33 mouse cellular contexts compared by ENCODE assay signal in the genomic region with DNA sequence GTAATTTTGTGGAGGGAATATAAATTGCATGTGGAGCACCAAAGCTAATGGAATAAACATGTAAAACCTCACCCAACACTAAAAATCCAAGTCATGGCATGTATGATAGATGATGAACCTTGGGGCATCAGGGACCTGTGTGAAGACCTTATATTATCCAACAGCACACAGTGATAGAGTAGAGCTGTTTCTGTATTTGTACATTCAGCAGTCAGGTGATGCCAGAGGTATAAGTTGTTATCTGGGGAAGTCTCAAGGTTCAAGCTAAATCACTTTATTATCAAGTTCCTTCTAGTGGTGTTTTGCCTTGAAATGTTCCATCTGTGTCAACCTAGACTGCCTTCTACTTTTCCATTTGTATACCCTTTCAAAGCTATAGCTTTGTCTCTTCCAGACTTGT.
"Had no signal": no experiment of that assay in that cellular context is flagged by ENCODE, and none has a peak within 500 bp of the region (broad histone marks: within the 10 kb centered on the region; RNA-seq: fewer than 3 reads in every experiment).

No protein-coding gene starts in this region.

- H3K27me3 ChIP-seq: heart, embryonic 12.5 days; heart, embryonic 13.5 days; heart, embryonic 15.5 days; hindbrain, embryonic 12.5 days; hindbrain, embryonic 13.5 days; hindbrain, embryonic 15.5 days; kidney, embryonic 15.5 days had no signal

- H3K27ac ChIP-seq: heart, embryonic 10.5 days; heart, embryonic 13.5 days; heart, embryonic 15.5 days; hindbrain, embryonic 10.5 days; hindbrain, embryonic 12.5 days; hindbrain, embryonic 13.5 days; hindbrain, embryonic 14.5 days; hindbrain, embryonic 15.5 days; hindbrain, postnatal 0 days; kidney, embryonic 15.5 days; kidney, postnatal 0 days; layer of hippocampus, adult 2 months; left cerebral cortex, adult 2 months had no signal

- H3K9ac ChIP-seq: heart, embryonic 12.5 days; heart, embryonic 13.5 days; heart, embryonic 15.5 days; hindbrain, embryonic 12.5 days; hindbrain, embryonic 13.5 days; hindbrain, embryonic 14.5 days; hindbrain, embryonic 15.5 days; kidney, embryonic 15.5 days had no signal

- H3K36me3 ChIP-seq: heart, embryonic 10.5 days; heart, embryonic 12.5 days; heart, embryonic 13.5 days; heart, embryonic 15.5 days; hindbrain, embryonic 10.5 days; hindbrain, embryonic 12.5 days; hindbrain, embryonic 13.5 days; hindbrain, embryonic 15.5 days; kidney, embryonic 15.5 days had no signal

- DNase-seq: heart, postnatal 10 days; heart, postnatal 14 days; heart, postnatal 36 days; heart, postnatal 4 days; kidney, adult 11 months; kidney, adult 18-20 months; kidney, adult 2 months; kidney, adult 8-10 months; kidney, adult 9 months; kidney, postnatal 10 days; kidney, postnatal 14 days; kidney, postnatal 25 days; kidney, postnatal 36 days; kidney, postnatal 4 days; layer of hippocampus, adult 9-11 months; layer of hippocampus, postnatal 36 days had no signal

- ATAC-seq: hindbrain, embryonic 16.5 days; hindbrain, postnatal 0 days; inflammation-experienced regulatory T-cells, adult 6 months had no signal

- H3K4me2 ChIP-seq: heart, embryonic 11.5 days; heart, embryonic 12.5 days; heart, embryonic 13.5 days; heart, embryonic 15.5 days; hindbrain, embryonic 12.5 days; hindbrain, embryonic 13.5 days; hindbrain, embryonic 14.5 days; hindbrain, embryonic 15.5 days; kidney, embryonic 15.5 days had no signal

- H3K9me3 ChIP-seq: heart, embryonic 10.5 days; heart, embryonic 13.5 days; heart, embryonic 15.5 days; hindbrain, embryonic 10.5 days; hindbrain, embryonic 12.5 days; hindbrain, embryonic 13.5 days; hindbrain, embryonic 15.5 days; kidney, embryonic 15.5 days had no signal

- H3K4me3 ChIP-seq: heart, embryonic 10.5 days; heart, embryonic 12.5 days; heart, embryonic 13.5 days; heart, embryonic 15.5 days; hindbrain, embryonic 10.5 days; hindbrain, embryonic 12.5 days; hindbrain, embryonic 13.5 days; hindbrain, embryonic 15.5 days; kidney, embryonic 15.5 days; layer of hippocampus, adult 2 months; left cerebral cortex, adult 2 months had no signal

- H3K4me1 ChIP-seq: heart, embryonic 10.5 days; heart, embryonic 12.5 days; heart, embryonic 13.5 days; heart, embryonic 15.5 days; hindbrain, embryonic 10.5 days; hindbrain, embryonic 12.5 days; hindbrain, embryonic 13.5 days; hindbrain, embryonic 15.5 days; kidney, embryonic 15.5 days had no signal
